Mouse (Mus musculus) R1 (cell line): ENCODE measurements at regions not wholly inside any gene's neighbourhood (a gene's known extent, or its start where the extent isn't known, plus 50 kb on each side); places are given as distances from the start of the nearest gene placed in this dataset.
"Not testable (repeated sequence)": the region's sequence is repeated elsewhere in the genome, so short reads cannot be mapped to it uniquely, and the experiment has no call there.

ENCODE experiments used
- DNase-seq: peaks from one replicate; pipeline ENCODE4 v3.0.0-alpha.2; 2018; ENCODE audit warnings: low read depth, low spot score

- peak; percentile 6 for DNase-seq
These were observed 997.0 kb upstream of the Tacstd2 start for GRCm38 (mm10) chr6:68532599-68532998.

- peak; percentile 7 for DNase-seq
These were observed 968.3 kb upstream of the Tacstd2 start for GRCm38 (mm10) chr6:68503937-68504336.

GRCm38 (mm10) chr6:68481137-68481536, 945.5 kb upstream of the Tacstd2 start:
- DNase-seq, result no peak

- no peak for DNase-seq
These were observed 939.3 kb upstream of the Tacstd2 start for GRCm38 (mm10) chr6:68474872-68475271.

- not testable (repeated sequence) for DNase-seq
These were observed 917.6 kb upstream of the Tacstd2 start for GRCm38 (mm10) chr6:68453061-68453803.

- DNase-seq, result no peak
These were observed 913.6 kb upstream of the Tacstd2 start for GRCm38 (mm10) chr6:68449042-68449832.

GRCm38 (mm10) chr6:68445782-68446181, 910.2 kb upstream of the Tacstd2 start:
- no peak for DNase-seq

- DNase-seq, result no peak
These were observed 901.6 kb upstream of the Tacstd2 start for GRCm38 (mm10) chr6:68437184-68437583.
